Mouse (Mus musculus): ENCODE data around the gene Apeh. TPM values are rescaled to one million over a fixed set of nuclear protein-coding genes. Genes with fewer than 3 reads are reported as not detected.
A peak's percentile ranks its signal among the peaks of the same experiment; 100 is the strongest.

The Apeh gene
- polyA plus RNA-seq, 1 experiment from 2014 or later: 48.7 TPM

DNA sequence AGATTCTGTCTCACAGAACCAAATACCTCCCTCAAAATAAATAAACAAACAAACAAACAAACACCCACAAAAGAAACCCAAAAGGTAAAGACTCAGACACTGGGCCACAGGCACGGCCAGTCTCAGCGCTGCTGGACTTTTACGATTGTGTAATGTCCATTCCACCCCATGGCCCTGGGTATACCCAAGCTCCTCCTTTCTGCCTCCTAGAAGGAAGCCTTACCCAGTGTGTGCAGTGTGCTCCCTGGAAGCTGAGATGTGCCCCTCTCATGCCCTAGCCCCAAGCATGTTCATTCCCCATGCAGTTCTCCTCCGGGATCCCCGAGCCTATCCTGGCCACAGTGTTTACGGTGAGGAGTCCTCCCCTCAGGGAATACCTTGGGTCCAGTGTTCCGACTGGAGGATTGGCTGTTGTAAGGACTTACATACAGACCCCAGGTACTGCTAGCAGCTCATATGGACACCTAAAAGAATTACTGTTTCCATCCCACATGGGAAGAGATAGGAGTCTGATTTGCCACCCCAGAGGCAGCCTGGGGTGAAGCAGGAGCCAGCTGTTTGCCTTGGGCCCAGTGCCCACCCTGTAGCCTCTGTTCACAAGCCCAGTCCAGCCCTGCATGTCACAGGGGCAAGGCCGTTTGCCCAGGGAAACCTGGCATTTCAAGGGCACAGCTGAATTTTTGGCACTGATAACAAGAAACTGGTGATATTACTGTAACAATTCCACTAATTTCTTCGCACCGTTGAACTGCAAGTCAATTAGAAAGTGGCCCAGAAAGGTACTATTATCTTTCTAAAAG, 27.0 kb upstream of the Apeh start:
- no peak overlapping the region for H3K4me3 ChIP-seq (replicated peaks; ENCODE audit: low read length)
- DNase-seq (ENCODE audit: low spot score) (no peak), ATAC-seq (ENCODE audit: low FRiP score) (no peak)
- 91% methylated on average over 10 of the region's 10 CpGs for WGBS
- H3K36me3 ChIP-seq (replicated peaks; ENCODE audit: control insufficient read depth, insufficient read depth): peaks cover 37% of the 10 kb centered on the region
- no peak overlapping the region for H3K9ac ChIP-seq
- H3K27ac ChIP-seq: no peak overlapping the region
- no peaks in the 10 kb centered on the region for H3K9me3 ChIP-seq (ENCODE audit: control insufficient read depth, low read length)
- no peak overlapping the region for H3K4me2 ChIP-seq (replicated peaks)
- H3K27me3 ChIP-seq (ENCODE audit: control insufficient read depth, insufficient read depth, low read length): no peaks in the 10 kb centered on the region
- no peaks in the 10 kb centered on the region for H3K4me1 ChIP-seq (replicated peaks; ENCODE audit: control insufficient read depth, insufficient read depth, low read length)

DNA sequence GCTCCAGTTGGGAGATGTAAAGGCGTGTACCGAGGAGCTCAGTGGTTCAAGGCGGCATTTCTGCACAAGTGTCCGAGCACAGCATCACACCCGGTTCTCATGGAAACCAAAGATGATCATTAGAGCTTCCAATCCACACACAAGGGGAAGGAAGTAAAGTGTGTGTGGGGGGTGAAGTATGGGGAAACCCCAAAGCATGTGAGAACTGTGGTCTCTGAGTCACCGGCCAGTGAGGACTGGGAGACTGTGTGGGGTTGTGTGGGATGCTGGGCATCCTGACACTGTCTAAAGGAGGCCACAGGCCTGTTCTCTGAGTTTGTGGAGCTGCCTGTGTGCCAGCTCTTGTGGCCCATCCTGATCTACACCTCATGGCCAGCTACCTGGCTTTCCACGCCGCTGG, 26.3 kb upstream of the Apeh start:
- Histone ChIP-seq H3K4me1 (replicated peaks; ENCODE audit: control insufficient read depth, insufficient read depth, low read length) (no peaks in the 10 kb centered on the region), H3K4me3 (replicated peaks; ENCODE audit: low read length) (no peak overlapping the region), H3K9ac (no peak overlapping the region), H3K4me2 (replicated peaks) (no peak overlapping the region), H3K9me3 (ENCODE audit: control insufficient read depth, low read length) (no peaks in the 10 kb centered on the region), H3K27ac (no peak overlapping the region), H3K36me3 (replicated peaks; ENCODE audit: control insufficient read depth, insufficient read depth) (peaks cover 37% of the 10 kb centered on the region), H3K27me3 (ENCODE audit: control insufficient read depth, insufficient read depth, low read length) (no peaks in the 10 kb centered on the region)
- WGBS: 94% methylated on average over 8 of the region's 8 CpGs
- ATAC-seq (ENCODE audit: low FRiP score) (no peak), DNase-seq (ENCODE audit: low spot score) (no peak)

DNA sequence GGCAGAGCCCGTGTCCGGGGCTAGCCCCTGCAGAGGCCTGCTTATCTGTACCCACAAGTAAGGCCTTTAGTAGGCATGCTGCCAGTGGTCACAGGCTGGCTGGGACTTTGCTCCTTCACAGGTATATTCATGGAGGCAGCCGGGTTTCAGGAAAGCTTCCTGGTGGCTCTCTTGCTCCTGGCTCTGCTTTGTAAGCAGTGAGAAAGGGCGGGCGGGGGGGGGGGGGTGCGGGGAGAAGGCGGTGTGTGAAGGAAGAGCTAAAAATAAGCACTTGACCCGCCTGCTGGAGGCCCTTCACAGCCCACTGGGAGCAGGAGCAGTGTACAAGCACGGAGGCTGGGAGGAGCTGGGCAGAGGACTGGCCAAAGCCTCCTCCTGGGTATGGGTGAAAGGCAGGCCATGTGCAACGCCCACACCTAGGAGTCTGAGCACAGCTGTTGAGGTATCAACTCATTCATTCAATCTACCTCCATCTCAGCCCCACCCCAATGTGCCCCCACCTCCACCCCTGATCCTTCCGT, 25.5 kb upstream of the Apeh start:
- Histone ChIP-seq H3K27ac (no peak overlapping the region), H3K4me1 (replicated peaks; ENCODE audit: control insufficient read depth, insufficient read depth, low read length) (no peaks in the 10 kb centered on the region), H3K4me3 (replicated peaks; ENCODE audit: low read length) (no peak overlapping the region), H3K27me3 (ENCODE audit: control insufficient read depth, insufficient read depth, low read length) (no peaks in the 10 kb centered on the region), H3K9me3 (ENCODE audit: control insufficient read depth, low read length) (no peaks in the 10 kb centered on the region), H3K36me3 (replicated peaks; ENCODE audit: control insufficient read depth, insufficient read depth) (peaks cover 39% of the 10 kb centered on the region), H3K9ac (no peak overlapping the region), H3K4me2 (replicated peaks) (no peak overlapping the region)
- ATAC-seq (ENCODE audit: low FRiP score): no peak
- DNase-seq (ENCODE audit: low spot score): no peak
- WGBS: 56% methylated on average over 10 of the region's 11 CpGs

DNA sequence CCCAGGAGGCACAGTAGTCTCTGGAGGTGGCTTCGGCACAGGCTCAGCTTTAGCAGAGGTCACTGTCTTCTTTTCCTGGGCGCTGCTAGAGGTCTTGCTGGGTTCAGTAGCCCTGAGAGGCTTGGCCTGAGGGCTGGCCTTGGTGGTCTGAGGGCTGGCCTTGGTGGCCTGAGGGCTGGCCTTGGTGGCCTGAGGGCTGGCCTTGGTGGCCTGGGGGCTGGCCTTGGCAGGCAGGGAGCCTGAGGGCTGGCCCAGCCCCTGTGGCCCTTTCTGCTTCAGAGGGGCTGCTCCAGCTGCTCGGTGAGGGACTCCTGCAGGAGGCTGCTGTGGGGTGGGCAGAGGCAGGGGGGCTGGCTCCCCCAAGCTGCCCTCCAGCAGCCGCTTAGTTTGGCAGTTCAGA, 22.7 kb upstream of the Apeh start:
- Histone ChIP-seq H3K9me3 (ENCODE audit: control insufficient read depth, low read length) (no peaks in the 10 kb centered on the region), H3K27me3 (ENCODE audit: control insufficient read depth, insufficient read depth, low read length) (no peaks in the 10 kb centered on the region), H3K27ac (no peak overlapping the region), H3K4me1 (replicated peaks; ENCODE audit: control insufficient read depth, insufficient read depth, low read length) (no peaks in the 10 kb centered on the region), H3K4me2 (replicated peaks) (no peak overlapping the region), H3K4me3 (replicated peaks; ENCODE audit: low read length) (no peak overlapping the region), H3K9ac (no peak overlapping the region), H3K36me3 (replicated peaks; ENCODE audit: control insufficient read depth, insufficient read depth) (peaks cover 61% of the 10 kb centered on the region)
- WGBS: 59% methylated on average over 4 of the region's 4 CpGs
- ATAC-seq (ENCODE audit: low FRiP score): no peak
- no peak for DNase-seq (ENCODE audit: low spot score)

DNA sequence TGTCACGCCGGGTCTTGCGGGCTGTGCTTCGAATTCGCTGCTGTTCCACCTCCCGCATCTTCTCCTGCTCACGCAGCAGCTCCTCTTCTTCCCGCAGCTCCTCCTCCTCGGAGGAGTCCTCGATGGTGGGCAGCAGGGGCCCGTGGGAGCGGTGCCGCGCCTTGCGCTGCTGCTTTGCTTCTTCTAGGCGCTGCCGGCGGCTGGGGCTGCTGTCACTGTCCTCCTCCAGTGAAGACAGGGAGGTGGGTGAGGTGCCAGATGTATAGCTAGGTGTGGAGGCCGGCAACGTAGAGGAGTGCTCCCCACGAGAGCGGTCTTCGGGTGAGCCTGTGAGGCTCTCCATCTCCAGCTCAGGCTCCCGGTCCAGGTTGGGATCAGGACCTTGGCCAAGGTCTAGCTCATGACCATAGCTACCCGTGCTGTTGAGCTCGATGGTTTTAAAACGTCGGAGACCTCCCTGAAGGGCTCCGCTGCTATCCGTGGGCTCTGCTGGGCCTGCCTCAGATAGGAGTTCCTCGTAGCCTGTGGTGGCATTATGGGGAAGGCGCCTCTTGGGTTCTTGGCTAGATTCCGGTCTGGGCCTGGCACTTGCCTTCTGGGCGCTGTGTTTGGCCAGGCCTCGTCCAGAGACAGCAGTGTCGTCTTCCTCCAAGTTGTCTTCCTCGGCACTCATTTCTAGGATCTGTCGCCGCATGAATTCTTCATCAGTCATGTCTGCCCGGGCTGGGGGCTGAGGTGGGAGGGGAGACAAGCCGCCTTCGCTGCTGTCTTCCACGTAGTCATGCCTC, 21.1 kb upstream of the Apeh start:
- peaks cover 64% of the 10 kb centered on the region for H3K36me3 ChIP-seq (replicated peaks; ENCODE audit: control insufficient read depth, insufficient read depth)
- ATAC-seq (ENCODE audit: low FRiP score) (no peak), DNase-seq (ENCODE audit: low spot score) (no peak)
- no peak overlapping the region for H3K4me3 ChIP-seq (replicated peaks; ENCODE audit: low read length)
- 75% methylated on average over 43 of the region's 43 CpGs for WGBS
- H3K4me1 ChIP-seq (replicated peaks; ENCODE audit: control insufficient read depth, insufficient read depth, low read length): no peaks in the 10 kb centered on the region; the same call in 1 of the 2 replicates
- no peaks in the 10 kb centered on the region for H3K27me3 ChIP-seq (ENCODE audit: control insufficient read depth, insufficient read depth, low read length)
- H3K9ac ChIP-seq: no peak overlapping the region
- H3K4me2 ChIP-seq (replicated peaks): no peak overlapping the region
- H3K9me3 ChIP-seq (ENCODE audit: control insufficient read depth, low read length): no peaks in the 10 kb centered on the region
- no peak overlapping the region for H3K27ac ChIP-seq

DNA sequence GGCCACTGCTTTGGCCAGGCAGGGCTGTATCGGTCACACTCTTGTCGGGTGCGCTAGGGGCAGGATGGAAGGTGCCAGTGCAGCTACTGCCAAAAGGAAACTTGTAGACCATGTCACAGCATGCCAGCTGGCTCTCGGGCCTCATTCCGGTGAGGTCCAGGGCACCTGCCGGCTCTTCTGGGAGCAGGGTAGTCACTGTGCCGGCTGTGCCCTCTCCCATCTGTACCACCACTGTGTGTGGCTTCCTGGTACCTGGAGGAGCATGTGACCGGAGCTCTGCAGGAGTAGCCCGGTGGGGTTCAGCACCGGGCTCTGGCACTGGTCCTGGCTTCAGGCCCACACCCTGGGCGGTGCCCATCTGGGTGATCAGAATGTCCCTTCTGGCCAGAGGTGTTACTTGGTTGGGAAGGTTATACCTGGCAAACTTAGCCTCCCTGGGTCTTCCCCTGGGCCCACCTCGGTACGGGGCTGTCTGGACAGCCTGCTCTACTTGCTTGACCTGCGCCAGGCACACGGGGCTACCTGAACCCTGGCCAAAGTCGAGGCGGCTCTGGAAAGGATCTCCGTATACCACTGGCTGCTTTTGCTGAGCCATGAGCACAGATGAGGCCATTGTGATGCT, 18.4 kb upstream of the Apeh start:
- no peak overlapping the region for H3K4me2 ChIP-seq (replicated peaks)
- H3K36me3 ChIP-seq (replicated peaks; ENCODE audit: control insufficient read depth, insufficient read depth): peaks cover 76% of the 10 kb centered on the region
- no peaks in the 10 kb centered on the region for H3K27me3 ChIP-seq (ENCODE audit: control insufficient read depth, insufficient read depth, low read length)
- no peaks in the 10 kb centered on the region; the same call in 1 of the 2 replicates for H3K4me1 ChIP-seq (replicated peaks; ENCODE audit: control insufficient read depth, insufficient read depth, low read length)
- WGBS: 92% methylated on average over 18 of the region's 18 CpGs
- H3K9me3 ChIP-seq (ENCODE audit: control insufficient read depth, low read length): no peaks in the 10 kb centered on the region
- no peak overlapping the region for H3K27ac ChIP-seq
- DNase-seq (ENCODE audit: low spot score) (no peak), ATAC-seq (ENCODE audit: low FRiP score) (no peak)
- H3K4me3 ChIP-seq (replicated peaks; ENCODE audit: low read length): no peak overlapping the region
- no peak overlapping the region for H3K9ac ChIP-seq

DNA sequence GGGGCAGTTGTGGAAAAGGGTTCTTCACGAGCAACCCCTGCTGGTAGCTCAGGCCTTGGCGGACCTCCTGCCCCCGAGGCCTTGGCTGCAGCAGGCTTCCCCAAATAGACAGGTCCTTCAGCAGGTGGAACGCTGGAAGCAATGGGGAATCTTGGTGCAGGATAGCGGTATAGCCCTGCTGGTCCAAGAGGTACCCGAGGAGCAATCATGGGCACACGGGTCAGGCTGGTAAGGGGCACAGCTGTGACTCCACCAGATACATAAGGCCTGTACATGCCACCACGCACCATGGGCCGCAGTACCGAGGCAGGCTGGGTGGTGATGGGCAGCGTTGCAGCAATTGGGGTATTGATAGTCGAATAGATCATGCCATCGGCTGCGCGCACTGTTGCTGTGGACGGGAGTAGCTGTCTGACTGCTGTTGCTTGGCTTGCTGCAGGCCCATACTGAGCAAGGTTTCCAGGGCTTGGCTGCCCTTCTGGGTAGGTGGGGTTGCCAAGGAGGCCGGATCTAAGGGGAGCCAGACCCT, 17.3 kb upstream of the Apeh start:
- 72% methylated on average over 17 of the region's 17 CpGs for WGBS
- Histone ChIP-seq H3K4me3 (replicated peaks; ENCODE audit: low read length) (no peak overlapping the region), H3K4me2 (replicated peaks) (peak overlapping the region; percentile 24), H3K36me3 (replicated peaks; ENCODE audit: control insufficient read depth, insufficient read depth) (peaks cover 81% of the 10 kb centered on the region), H3K27ac (no peak overlapping the region), H3K9ac (peak overlapping the region; percentile 8; the same call in 1 of the 2 replicates), H3K9me3 (ENCODE audit: control insufficient read depth, low read length) (no peaks in the 10 kb centered on the region), H3K4me1 (replicated peaks; ENCODE audit: control insufficient read depth, insufficient read depth, low read length) (no peaks in the 10 kb centered on the region; the same call in 1 of the 2 replicates), H3K27me3 (ENCODE audit: control insufficient read depth, insufficient read depth, low read length) (no peaks in the 10 kb centered on the region)
- no peak for DNase-seq (ENCODE audit: low spot score)
- no peak for ATAC-seq (ENCODE audit: low FRiP score)

DNA sequence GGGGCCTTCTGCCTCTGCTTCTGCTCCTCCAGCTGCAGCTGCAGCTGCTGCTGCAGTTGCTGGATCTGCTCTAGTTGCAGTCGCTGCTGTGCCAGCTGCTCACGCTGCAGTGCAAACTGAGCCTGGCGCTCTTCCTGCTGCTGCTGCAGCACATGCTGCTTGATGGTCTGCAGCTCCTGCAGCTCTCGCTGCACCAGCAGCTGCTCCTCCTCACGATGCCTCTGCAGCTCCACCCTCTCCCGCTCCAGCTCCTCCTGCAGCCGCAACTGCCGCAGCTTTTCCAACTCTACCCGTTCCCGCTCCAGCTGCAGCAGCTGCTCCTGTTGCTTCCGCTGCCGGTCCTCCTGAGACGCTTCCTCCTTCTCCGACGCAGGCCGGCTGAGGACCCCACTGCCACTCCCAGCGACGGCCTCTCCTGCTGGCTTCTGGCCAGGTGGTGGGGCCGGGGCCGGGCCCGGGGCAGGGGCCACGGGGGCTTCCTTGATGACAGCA, 16.7 kb upstream of the Apeh start:
- ATAC-seq (ENCODE audit: low FRiP score): no peak
- Histone ChIP-seq H3K9me3 (ENCODE audit: control insufficient read depth, low read length) (no peaks in the 10 kb centered on the region), H3K36me3 (replicated peaks; ENCODE audit: control insufficient read depth, insufficient read depth) (peaks cover 80% of the 10 kb centered on the region), H3K4me2 (replicated peaks) (peak overlapping the region; percentile 24), H3K9ac (no peak overlapping the region), H3K4me3 (replicated peaks; ENCODE audit: low read length) (no peak overlapping the region), H3K4me1 (replicated peaks; ENCODE audit: control insufficient read depth, insufficient read depth, low read length) (no peaks in the 10 kb centered on the region; the same call in 1 of the 2 replicates), H3K27me3 (ENCODE audit: control insufficient read depth, insufficient read depth, low read length) (no peaks in the 10 kb centered on the region), H3K27ac (no peak overlapping the region)
- WGBS: 13% methylated on average over 22 of the region's 22 CpGs
- DNase-seq (ENCODE audit: low spot score): no peak

DNA sequence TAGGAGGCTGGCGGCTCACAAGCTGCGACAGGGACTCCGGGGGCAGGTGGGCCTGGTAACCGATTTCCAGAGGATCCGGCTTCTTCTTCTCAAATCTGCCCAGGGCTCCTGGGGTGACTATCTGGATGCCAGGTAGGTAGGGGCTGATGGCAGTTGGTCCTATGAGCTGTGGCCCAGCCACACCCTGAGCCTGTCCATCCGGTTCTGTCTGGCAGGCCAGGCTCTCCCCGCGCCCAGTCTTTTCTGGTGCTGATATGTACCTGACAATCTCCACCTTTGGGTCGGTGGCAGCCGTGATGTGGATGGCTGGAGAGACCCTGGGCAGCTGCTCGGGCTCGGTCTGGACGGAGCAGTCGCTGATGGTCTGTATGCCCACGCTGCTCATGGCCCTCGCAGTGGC, 15.8 kb upstream of the Apeh start:
- Histone ChIP-seq H3K36me3 (replicated peaks; ENCODE audit: control insufficient read depth, insufficient read depth) (peaks cover 80% of the 10 kb centered on the region), H3K27ac (no peak overlapping the region), H3K4me3 (replicated peaks; ENCODE audit: low read length) (no peak overlapping the region), H3K4me1 (replicated peaks; ENCODE audit: control insufficient read depth, insufficient read depth, low read length) (no peaks in the 10 kb centered on the region; the same call in 1 of the 2 replicates), H3K4me2 (replicated peaks) (no peak overlapping the region), H3K9ac (no peak overlapping the region), H3K9me3 (ENCODE audit: control insufficient read depth, low read length) (no peaks in the 10 kb centered on the region), H3K27me3 (ENCODE audit: control insufficient read depth, insufficient read depth, low read length) (no peaks in the 10 kb centered on the region)
- no peak for DNase-seq (ENCODE audit: low spot score)
- no peak for ATAC-seq (ENCODE audit: low FRiP score)
- WGBS: 88% methylated on average over 16 of the region's 16 CpGs
